Mouse (Mus musculus) C2C12 (cell line): Measurements from ENCODE around the gene Hdc.

ENCODE experiments used
- CEBPB ChIP-seq: IDR thresholded peaks from one replicate; pipeline ENCODE4 v1.6.1; 2011; ENCODE audit warnings: low read depth, mild to moderate bottlenecking, control low read depth, moderate library complexity
- CTCF ChIP-seq: IDR thresholded peaks from one replicate; pipeline ENCODE4 v1.5.1; 2011; ENCODE audit not compliant: control insufficient read depth, insufficient read depth, insufficient read length
- MAX ChIP-seq: IDR thresholded peaks from one replicate; pipeline ENCODE4 v1.6.1; 2011; ENCODE audit warnings: mild to moderate bottlenecking, control low read depth
- MYOD1 ChIP-seq: IDR thresholded peaks from one replicate; pipeline ENCODE4 v1.6.1; 2011; ENCODE audit warnings: low read depth; ENCODE audit not compliant: control insufficient read depth, insufficient read length
- MYOG ChIP-seq: IDR thresholded peaks from one replicate; pipeline ENCODE4 v1.6.1; 2011; ENCODE audit not compliant: control insufficient read depth, insufficient read length; ENCODE audit errors: extremely low read depth
- USF1 ChIP-seq: IDR thresholded peaks from one replicate; pipeline ENCODE4 v1.6.1; 2011; ENCODE audit warnings: low read depth, mild to moderate bottlenecking, control low read depth, moderate library complexity

DNA sequence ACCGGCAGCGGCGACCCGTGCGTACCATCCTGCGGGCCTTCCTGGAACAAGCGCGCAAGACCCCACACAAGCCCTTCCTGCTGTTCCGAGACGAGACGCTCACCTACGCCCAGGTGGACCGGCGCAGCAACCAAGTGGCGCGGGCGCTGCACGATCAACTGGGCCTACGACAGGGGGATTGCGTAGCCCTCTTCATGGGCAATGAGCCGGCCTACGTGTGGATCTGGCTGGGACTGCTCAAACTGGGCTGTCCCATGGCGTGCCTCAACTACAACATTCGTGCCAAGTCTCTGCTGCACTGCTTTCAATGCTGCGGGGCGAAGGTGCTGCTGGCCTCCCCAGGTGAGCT, 65.8 kb downstream of the Hdc start:
- no peak for TF ChIP-seq CTCF
- no peak for TF ChIP-seq USF1
- no peak for TF ChIP-seq CEBPB
- TF ChIP-seq MYOD1, result no peak
- no peak for TF ChIP-seq MYOG
- no peak for TF ChIP-seq MAX
